Mouse (Mus musculus) layer of hippocampus, postnatal 36 days (tissue): ENCODE results near the gene Lhpp. TPM values are rescaled to one million over a fixed set of nuclear protein-coding genes. Genes with fewer than 3 reads are reported as not detected.

ENCODE experiments used
- DNase-seq, 2 experiments: peaks; one replicate each; pipeline ENCODE4 v3.0.0; 2022
- total RNA-seq, 2 experiments: library from RNA; stranded (reverse); gene quantifications; 2 replicates each; pipeline ENCODE4 v1.2.3; 2021

The Lhpp gene
- total RNA-seq, 2 experiments from 2014 or later: 25.5 to 26.0 TPM

- no peak for DNase-seq
Measured at GRCm38 (mm10) chr7:132712956-132713355, 102.5 kb downstream of the Lhpp start.

DNA sequence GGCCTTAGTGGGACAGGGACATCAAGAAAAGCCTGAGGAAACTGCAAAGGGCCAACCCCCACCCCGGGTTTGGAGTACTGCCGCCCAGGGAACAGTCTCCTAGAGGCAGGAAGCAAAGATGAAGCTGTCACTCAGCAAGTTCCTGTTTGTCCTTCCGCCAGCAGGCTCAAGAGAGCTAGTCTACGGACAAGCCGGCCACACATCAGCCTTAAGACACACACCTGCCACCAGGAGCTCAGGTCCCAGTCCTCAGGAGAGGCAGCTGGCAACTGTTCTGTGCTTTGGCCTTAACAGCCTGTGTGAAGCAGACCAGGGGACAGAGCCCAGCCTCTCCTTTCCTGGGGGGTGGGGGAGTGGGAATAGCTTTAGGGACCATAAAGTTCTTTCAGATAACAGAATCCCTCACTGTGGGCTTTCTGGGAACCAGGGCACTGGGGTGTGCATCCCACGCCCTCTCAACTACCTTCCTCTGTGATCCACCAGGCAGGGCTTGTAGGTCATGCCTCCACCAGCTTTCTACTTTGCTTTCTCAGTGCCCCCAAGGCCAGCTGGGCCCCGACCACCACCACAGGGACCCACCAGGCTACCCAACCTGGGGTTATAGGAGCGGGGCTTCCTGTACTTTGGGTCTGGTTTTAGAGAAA is 103.2 kb downstream of the Lhpp start:
- DNase-seq: no peak

DNA sequence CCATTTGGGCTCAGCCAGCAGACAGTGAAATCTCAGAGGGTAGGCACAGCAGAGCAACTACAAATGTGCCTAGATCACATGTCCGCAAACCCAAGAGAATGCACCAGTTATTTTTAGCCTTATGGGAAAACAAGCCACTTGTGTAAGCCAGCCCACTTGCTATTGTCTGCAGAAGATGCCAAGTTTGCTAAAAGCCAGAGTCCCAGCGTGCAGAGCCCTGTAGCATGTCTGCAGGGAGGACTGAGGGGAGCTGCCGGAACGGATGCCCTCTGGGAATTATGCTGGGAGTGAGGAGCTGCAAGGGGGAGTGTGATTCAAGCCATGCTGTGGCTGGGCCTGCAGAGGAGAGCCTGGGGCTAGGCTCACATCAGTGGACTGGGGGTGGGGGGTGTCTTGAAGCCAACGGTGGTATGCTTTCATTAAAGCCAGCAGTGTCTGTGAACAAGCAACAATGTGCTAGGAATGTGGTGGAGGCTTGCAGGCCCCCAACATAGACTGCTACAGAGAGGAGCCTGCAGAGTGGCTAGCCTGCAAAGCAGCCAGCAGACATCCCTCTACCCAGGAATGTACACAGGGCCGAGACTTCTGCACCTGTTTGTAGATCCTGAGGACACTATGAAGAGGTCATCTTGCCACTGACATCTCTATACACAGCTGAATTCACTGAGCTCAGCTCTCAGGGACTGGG is 103.9 kb downstream of the Lhpp start:
- peak; percentile 71 to 75 for DNase-seq

DNA sequence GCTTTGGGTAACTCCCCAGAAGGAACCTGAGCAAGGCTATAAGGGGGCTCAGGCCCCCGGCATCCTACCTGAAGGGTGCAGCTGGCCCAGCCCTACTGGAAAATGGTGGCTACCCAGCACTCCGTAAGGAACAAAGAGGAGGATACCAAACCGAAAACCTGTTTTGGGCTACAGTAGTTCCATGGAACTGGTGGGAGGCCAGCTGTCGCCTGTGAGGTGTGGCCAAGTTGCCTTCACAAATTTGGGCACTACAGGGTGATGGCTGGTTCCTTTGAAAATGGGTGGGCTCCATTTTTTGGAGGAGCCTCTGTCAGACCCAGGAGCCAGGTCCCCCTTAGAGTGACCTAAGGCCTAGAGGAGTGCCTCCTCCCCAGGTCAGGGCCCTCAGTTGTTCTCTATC is 104.8 kb downstream of the Lhpp start:
- no peak for DNase-seq

DNA sequence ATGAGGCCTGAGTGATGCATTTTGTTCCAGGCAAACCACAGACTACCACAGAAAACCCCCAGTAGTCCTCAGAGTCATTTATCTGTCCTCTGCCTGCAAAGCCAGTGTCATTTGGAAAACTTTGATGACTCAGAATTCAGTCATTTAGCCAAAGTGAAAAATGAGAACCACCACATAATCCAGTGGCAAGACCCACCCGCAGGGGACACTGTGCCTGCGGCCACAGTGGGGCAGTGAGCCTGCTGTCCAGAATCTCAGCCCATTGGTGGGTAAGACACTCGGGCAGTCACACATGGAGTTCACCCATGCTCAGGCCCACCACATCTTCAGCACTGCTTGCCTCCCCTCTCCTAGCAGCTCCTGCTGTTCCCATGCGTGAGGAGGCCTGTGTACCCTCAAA is 109.1 kb downstream of the Lhpp start:
- no peak for DNase-seq

DNA sequence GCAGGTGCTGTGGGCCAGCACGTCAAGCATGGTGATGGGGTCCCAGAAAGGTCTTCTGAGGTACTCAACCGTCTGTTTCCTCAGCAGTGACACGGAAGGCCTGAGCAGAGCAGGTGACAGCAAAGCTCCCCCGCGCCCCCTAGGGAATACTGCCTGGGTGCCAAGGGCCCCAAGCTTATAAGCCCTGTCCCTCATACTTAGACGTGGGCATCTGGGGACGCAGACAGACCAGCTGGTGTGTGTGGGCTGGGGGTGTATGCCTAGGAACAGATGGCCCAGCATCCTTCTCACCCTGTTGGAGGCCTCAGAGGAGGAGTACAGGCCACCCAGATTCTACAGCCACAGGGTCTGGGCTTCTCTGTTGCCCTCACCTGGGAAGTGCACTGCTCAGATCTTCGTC is 110.1 kb downstream of the Lhpp start:
- no peak for DNase-seq

DNA sequence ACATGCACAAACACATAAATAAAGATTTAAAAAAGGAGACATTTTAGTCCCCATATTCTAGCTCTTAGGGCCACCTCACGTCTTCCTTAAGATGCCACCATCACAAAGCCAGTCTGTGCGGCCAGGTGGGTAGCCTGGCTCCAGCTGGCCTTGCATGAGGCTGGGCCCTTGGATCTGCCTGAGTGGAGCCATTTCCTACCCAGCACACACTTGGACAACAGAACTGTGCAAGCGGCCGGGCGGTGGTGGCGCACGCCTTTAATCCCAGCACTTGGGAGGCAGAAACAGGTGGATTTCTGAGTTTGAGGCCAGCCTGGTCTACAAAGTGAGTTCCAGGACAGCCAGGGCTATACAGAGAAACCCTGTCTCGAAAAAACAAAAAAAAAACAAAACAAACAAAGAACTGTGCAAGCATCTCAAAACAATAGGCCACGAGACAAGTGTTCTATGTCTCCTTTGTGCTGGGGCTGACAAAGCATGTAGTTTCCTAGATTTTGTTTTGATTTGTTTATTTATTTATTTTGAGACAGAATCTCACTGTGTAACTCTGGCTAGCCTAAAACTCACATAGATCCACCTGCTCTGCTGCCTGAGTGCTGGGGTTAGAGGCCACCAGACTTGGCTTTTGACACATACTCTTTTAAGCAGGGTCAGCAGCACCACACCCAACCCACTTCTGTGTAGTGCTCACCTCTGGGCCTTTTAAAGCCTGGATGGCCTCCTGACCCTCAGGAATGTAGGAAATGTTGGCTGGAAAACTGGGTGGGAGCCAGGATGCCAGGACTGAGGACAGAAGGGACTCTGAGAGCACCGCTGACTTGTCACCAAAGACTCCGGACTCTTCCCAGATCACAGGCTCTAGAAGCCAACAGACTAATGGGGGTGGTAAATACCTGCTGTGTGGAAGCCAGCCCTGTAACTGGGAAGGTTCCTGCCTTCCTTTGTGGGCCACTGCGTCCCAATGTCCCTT is 112.2 kb downstream of the Lhpp start:
- no peak for DNase-seq

DNA sequence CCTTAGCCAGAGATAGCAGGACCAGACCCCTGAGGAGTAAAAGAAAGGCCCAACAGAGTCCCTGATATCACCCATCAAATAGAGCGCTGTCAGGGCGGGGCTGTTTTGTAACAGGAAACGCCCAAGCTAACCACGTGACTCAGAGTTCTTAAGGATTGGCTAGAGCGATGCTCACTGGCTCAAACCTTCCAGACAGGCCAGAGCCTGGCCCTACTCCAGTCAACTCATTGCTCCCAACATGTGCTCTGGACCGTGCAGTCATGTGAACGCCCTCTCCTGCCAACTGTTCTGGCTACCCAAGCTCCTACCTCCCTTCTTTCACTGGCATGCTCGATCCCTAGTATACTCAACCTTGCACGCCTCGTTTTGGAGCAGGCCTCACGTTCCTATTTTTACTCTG is 113.5 kb downstream of the Lhpp start:
- DNase-seq: no peak

DNA sequence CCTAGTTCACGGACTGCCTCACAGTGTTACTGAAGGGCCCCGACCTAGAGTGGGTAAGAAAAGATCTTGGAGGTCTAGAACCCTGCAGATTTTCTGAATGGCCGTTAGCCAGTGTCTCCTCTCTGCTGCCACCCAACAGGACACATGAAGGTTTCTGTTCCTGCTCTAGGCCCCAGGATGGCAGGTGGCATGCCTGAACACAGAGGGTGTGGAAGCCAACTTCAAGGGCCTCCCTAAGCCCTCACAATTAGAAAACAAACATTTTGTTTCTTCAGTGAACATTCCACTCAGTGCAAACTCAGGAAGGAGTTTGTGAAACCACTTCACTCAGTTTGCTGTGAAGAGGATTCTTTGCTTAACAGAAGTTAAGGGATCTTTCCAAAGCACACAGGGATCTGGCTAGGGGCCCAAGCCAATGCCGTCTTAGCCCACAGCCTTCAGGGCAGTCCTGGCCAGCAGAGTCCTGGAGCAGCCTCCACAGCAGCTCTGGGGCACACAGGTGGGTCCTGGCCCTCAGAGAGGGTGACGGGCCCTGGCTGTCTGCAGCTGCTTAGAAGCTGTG is 114.1 kb downstream of the Lhpp start:
- no peak for DNase-seq

GRCm38 (mm10) chr7:132726106-132726861 is 115.8 kb downstream of the Lhpp start:
- no peak for DNase-seq

DNA sequence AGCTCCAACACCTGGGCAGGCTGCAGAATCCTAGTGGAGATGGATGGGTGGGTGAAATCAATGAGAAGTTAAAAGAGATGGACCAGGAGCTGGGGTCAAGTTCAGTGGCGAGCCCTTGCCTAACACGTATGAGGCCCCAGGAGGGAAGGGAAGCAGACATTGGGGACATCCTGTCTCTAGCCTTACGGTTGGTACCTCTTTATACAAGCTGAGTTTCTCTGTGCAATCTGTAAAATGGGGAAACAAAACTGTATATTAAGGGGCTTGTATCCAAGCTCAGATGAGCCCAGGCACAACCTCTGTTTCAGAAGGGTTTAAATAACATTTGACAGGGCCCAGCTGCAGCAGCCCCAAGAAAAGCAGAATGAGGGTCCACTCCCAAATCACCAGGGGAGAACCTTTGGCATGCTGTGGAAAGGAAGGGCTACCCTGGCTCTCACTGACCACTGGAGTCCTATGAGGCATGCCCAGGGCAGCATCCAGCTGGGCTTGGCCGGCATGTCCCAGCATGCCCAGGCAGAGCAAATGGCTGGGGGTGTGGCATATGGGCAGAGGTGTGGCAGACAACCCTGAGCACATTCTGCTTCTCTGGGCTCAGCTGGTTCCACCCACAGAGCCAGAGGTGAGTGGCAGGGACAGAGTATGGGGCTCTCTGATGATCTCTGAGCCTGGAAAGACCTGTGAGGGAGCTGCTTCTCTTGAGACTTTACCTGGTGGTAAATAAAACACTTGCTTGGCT is 118.8 kb downstream of the Lhpp start:
- no peak for DNase-seq

DNA sequence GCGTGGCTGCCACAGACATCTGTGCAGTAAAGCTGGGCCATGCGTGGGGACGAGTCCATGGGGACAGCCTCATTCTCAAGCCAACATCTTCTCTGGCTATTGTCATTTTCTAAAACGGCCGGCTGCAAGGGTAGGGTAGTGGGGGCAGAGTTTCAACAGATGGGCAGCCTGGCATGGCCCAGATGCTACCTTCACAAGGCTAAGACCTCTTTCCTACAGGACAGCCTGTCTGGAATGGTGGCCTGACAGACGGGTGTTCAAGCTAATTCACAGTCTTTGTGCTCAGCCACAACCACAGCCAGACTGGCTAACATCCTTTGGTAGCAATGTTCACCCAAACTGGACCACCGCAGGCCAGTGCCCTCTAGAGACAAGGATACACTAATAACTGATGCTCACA is 120.1 kb downstream of the Lhpp start:
- no peak for DNase-seq

- DNase-seq: no peak
Measured at GRCm38 (mm10) chr7:132731558-132731957, 121.1 kb downstream of the Lhpp start.

- no peak for DNase-seq
Measured at GRCm38 (mm10) chr7:132732136-132732789, 121.8 kb downstream of the Lhpp start.

GRCm38 (mm10) chr7:132733521-132733920 is 123.1 kb downstream of the Lhpp start:
- DNase-seq: no peak

DNA sequence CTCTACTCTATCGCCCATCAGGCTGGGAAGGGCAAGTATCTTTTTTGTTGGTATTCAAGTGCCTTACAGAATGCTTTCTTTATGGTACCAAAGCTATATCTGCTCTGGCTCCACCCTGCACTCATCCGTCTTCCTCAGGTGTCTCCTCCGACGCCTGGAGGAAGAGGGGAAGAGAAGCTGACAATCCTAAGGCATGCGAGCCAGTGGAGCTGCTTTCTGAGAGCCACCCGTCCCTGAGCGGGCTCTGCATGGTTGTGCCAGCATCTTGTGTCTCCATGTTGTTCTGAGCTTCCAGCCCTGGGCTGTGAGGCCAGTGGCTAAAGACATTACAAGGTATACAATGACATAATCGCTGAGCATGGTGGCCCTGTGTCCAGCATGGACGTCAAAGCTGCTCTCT is 123.8 kb downstream of the Lhpp start:
- DNase-seq: no peak

DNA sequence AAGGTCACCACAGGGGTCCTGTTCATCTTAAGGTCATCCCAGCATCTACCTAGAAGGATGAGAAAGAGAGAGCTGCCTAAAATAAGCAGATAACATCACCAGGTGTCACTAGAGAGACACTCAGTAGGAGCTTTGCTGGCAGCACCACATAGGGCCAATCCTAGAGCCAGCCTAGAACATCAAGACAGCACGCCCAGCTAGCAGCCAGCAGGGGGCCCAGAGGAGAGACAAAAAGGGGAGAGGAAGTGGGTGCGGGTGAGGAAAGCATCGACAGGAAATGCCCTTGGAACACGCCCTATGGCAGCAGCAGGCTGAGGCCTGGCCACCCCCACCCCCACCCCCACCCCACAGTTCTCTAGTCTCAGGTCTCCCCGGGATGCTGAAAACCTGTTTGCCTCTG is 124.7 kb downstream of the Lhpp start:
- no peak for DNase-seq

DNA sequence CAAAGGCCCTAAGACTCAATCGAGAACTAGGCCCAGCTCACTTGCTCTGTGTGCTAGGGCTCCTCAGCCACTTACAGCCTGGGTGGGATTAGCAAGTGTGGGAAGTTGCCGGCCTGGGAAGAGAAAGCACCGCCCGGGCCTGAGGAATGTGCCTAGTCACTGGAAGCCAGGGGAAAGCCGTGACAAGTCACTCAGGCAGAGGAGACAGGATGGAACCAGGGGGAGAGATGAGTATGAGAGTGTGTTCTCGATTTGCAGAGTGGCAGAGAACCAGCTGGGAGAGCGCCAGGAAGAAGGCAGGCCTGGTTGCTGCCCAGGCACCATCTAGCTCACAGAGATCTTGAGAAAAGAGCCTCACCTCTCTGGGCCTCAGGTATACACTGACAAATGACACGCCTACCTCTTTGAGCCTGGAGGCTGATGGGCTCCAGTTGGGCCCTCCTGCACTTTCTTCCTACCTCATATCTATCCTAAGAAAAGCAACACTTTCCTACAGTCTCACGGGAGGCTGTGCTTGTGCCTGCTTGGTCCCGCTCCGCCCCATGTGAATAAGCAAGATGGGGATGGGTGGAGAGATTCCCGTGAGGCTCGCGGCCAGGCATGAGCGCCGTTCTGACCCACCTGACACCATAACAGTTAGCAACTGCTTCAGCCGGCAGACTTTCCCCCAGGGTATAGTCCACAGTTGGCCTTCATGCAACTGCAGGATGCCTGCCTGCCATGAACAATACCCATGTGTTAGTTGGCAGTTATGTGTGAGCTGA is 125.8 kb downstream of the Lhpp start:
- DNase-seq: peak in 1 of 2 experiments; percentile 32

DNA sequence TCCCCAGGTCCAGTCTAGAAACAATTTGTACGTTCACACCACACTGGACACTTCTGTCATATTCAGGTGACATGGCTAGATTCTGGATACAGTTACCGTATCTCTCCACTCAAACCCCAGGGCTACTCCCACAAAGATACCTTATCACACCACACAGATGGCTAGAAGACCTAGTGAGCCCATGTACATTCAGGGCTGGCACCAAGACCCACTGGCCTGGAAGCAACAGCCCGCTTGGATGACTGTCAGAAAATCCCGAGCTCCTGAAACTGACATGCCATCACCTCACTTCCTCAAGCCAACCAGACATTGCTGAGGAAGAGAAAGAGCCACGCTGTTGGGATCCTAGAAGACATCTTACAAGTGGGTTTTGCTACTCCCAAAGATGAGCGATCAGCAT is 128.4 kb downstream of the Lhpp start:
- DNase-seq: no peak

DNA sequence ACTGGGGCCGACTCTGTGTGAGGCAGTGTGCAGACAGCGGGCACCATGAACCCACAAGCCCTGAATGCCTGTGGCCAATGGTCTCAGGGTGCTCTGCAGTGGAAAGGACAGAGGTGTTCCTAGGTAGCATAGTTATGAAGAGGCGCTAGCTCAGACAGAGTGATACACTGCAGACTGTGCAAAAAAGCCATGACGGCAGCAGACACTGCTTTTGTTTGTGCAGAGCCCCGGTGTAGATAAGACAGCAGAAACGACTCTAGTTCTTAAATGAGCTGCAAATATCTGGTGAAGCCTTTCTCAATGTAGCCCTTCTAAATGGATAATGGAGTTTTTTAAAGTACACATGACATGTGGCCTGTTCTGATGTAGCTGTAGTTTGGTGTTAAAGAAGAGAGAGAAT is 129.4 kb downstream of the Lhpp start:
- DNase-seq: no peak
